Comparison of ENCODE assay signal across 12 mouse cellular contexts in genomic region chr13:100843944-100844343, GRCm38 (mm10). TPM values are rescaled to one million over a fixed set of nuclear protein-coding genes. Genes with fewer than 3 reads are reported as not detected.
DNase-seq lines count a peak whose midpoint lies in the region; ATAC-seq and TF ChIP-seq lines count a peak whose summit lies in the region.
"Had no signal": no experiment of that assay in that cellular context is flagged by ENCODE, and none has a peak within 500 bp of the region (broad histone marks: within the 10 kb centered on the region; RNA-seq: fewer than 3 reads in every experiment).

No protein-coding gene starts in this region.

- no peaks in the 10 kb centered on the region for H3K36me3 ChIP-seq in lung, postnatal 0 days (ENCODE audit: insufficient read depth, low read length)
- no peaks in the 10 kb centered on the region for H3K36me3 ChIP-seq in kidney, embryonic 14.5 days (ENCODE audit: control insufficient read depth, insufficient read depth, low read length)
- H3K36me3 ChIP-seq: G1E; lung, embryonic 15.5 days had no signal

- no peak for TF ChIP-seq EP300 in lung, postnatal 0 days (IDR thresholded peaks at IDR 0.05)

- no peak for TF ChIP-seq POLR2A in cerebellum, adult 2 months (IDR thresholded peaks at IDR 0.05; ENCODE audit: borderline replicate concordance, insufficient read depth, low read length)
- no peak for TF ChIP-seq POLR2A in cortical plate, adult 2 months (IDR thresholded peaks at IDR 0.05; ENCODE audit: extremely low read depth, insufficient read depth, low read length)

- no peak for DNase-seq in cerebellum, adult 2 months
- DNase-seq in cerebellum, adult 9-10 months = no peak
- no peak for DNase-seq in lung, postnatal 0 days (ENCODE audit: low spot score)
- DNase-seq in lung, postnatal 36 days = no peak
- peak; percentile 18 for DNase-seq in retina, postnatal 1 day
- DNase-seq in ovary, adult 18-20 months (ENCODE audit: low spot score) = no peak
- DNase-seq: cerebellum, adult 9-11 months; thymus, postnatal 36 days had no signal

- H3K4me1 ChIP-seq in cerebellum, adult 2 months (ENCODE audit: control insufficient read depth, insufficient read depth, low read length) = peaks cover 4% of the 10 kb centered on the region
- no peaks in the 10 kb centered on the region for H3K4me1 ChIP-seq in lung, postnatal 0 days (ENCODE audit: insufficient read depth, low read depth, low read length)
- peaks cover 2% of the 10 kb centered on the region; the same call in 1 of the 2 replicates for H3K4me1 ChIP-seq in cortical plate, adult 2 months (ENCODE audit: control insufficient read depth, insufficient read depth, low read length)
- no peaks in the 10 kb centered on the region for H3K4me1 ChIP-seq in kidney, embryonic 14.5 days (ENCODE audit: control insufficient read depth, insufficient read depth, low read length)
- H3K4me1 ChIP-seq: lung, embryonic 15.5 days had no signal

- no peak overlapping the region for H3K4me2 ChIP-seq in lung, postnatal 0 days (replicated peaks; ENCODE audit: low read depth, low read length)
- H3K4me2 ChIP-seq in kidney, embryonic 14.5 days (replicated peaks; ENCODE audit: low read depth, low read length) = no peak overlapping the region
- H3K4me2 ChIP-seq: lung, embryonic 15.5 days had no signal

- no peaks in the 10 kb centered on the region for H3K9me3 ChIP-seq in lung, postnatal 0 days (ENCODE audit: low read length)
- 0 out of 2 replicates have a peak, but pooled peaks cover 3% of the 10 kb centered on the region for H3K9me3 ChIP-seq in kidney, embryonic 14.5 days (ENCODE audit: control insufficient read depth, low read length)
- H3K9me3 ChIP-seq: G1E; lung, embryonic 15.5 days had no signal

- H3K4me3 ChIP-seq in cerebellum, adult 2 months (replicated peaks; ENCODE audit: insufficient read depth, low read depth, low read length) = no peak overlapping the region
- no peak overlapping the region for H3K4me3 ChIP-seq in lung, postnatal 0 days (ENCODE audit: low read depth, low read length)
- no peak overlapping the region for H3K4me3 ChIP-seq in cortical plate, adult 2 months (ENCODE audit: insufficient read depth, low read length)
- no peak overlapping the region for H3K4me3 ChIP-seq in kidney, embryonic 14.5 days (ENCODE audit: low read length)
- H3K4me3 ChIP-seq: lung, embryonic 15.5 days had no signal

- no peak overlapping the region for H3K27ac ChIP-seq in cerebellum, adult 2 months (ENCODE audit: insufficient read depth, low read length)
- H3K27ac ChIP-seq in lung, postnatal 0 days (ENCODE audit: low read length) = no peak overlapping the region
- no peak overlapping the region for H3K27ac ChIP-seq in cortical plate, adult 2 months (ENCODE audit: insufficient read depth, low read length)
- no peak overlapping the region for H3K27ac ChIP-seq in kidney, embryonic 14.5 days (ENCODE audit: low read depth, low read length)
- H3K27ac ChIP-seq: lung, embryonic 15.5 days had no signal

- no peaks in the 10 kb centered on the region for H3K27me3 ChIP-seq in cerebellum, adult 2 months (ENCODE audit: control insufficient read depth, insufficient read depth, low read length)
- no peaks in the 10 kb centered on the region for H3K27me3 ChIP-seq in lung, postnatal 0 days (replicated peaks; ENCODE audit: insufficient read depth, low read length)
- no peaks in the 10 kb centered on the region for H3K27me3 ChIP-seq in kidney, embryonic 14.5 days (ENCODE audit: control insufficient read depth, insufficient read depth, low read length)
- H3K27me3 ChIP-seq: lung, embryonic 15.5 days had no signal

- no peak for ATAC-seq in lung, postnatal 0 days
- no peak for ATAC-seq in kidney, embryonic 14.5 days (ENCODE audit: low FRiP score, low TSS enrichment)

- WGBS in cerebellum, adult 2 months = 84% methylated on average over 2 of the region's 2 CpGs
- whole genome bisulfite sequencing in lung, postnatal 0 days = 71% methylated on average over 2 of the region's 2 CpGs
- WGBS in kidney, embryonic 14.5 days = 81% methylated on average over 2 of the region's 2 CpGs

- TF ChIP-seq CTCF in cerebellum, adult 2 months (IDR thresholded peaks at IDR 0.05; ENCODE audit: borderline replicate concordance, insufficient read depth, low read depth, low read length) = peak; percentile 35; the same call in 1 of the 2 replicates
- TF ChIP-seq CTCF in lung, postnatal 0 days (IDR thresholded peaks at IDR 0.05) = peak; percentile 56
- peak; percentile 43 for TF ChIP-seq CTCF in cortical plate, adult 2 months (IDR thresholded peaks at IDR 0.05; ENCODE audit: extremely low read depth, insufficient read depth, low read length)

- no peak overlapping the region for H3K9ac ChIP-seq in lung, postnatal 0 days (replicated peaks; ENCODE audit: low read depth)
- no peak overlapping the region for H3K9ac ChIP-seq in kidney, embryonic 14.5 days (ENCODE audit: low read depth, low read length)
- H3K9ac ChIP-seq: lung, embryonic 15.5 days had no signal

RNA-seq across cellular contexts. Expression of gene Slc30a5, which starts 10.7 kb away (rescaled TPM):
- polyA plus RNA-seq in cerebellum, adult 2 months (2012; rRNA removed) = 42.7 and 44.0 TPM in 2 replicates
- polyA plus RNA-seq in lung, postnatal 0 days (2015; fragmentation: Nextera tagmentation; extraction: Ambion mirVana) = 30.8 and 31.1 TPM in 2 replicates
- 43.5 and 43.7 TPM in 2 replicates for polyA plus RNA-seq in cortical plate, adult 2 months (2012; rRNA removed)
- polyA plus RNA-seq in kidney, embryonic 14.5 days (2014; fragmentation: Nextera tagmentation; extraction: Ambion mirVana) = 33.9 and 65.9 TPM in 2 replicates

RNA-seq across cellular contexts. Expression of gene Ccnb1, which starts 57.6 kb away (rescaled TPM):
- 0.18 and 0.33 TPM in 2 replicates for polyA plus RNA-seq in cerebellum, adult 2 months (2012; rRNA removed)
- polyA plus RNA-seq in lung, postnatal 0 days (2015; fragmentation: Nextera tagmentation; extraction: Ambion mirVana) = 8.8 and 10.9 TPM in 2 replicates
- 0.49 and 1.3 TPM in 2 replicates for polyA plus RNA-seq in cortical plate, adult 2 months (2012; rRNA removed)
- 289 and 315 TPM in 2 replicates for polyA plus RNA-seq in kidney, embryonic 14.5 days (2014; fragmentation: Nextera tagmentation; extraction: Ambion mirVana)

Comparison
In these comparisons a context has a peak if more than half of its experiments do, and no peak if none do; other contexts are left out.
1. RNA of gene Ccnb1, which starts 57.6 kb away (polyA plus RNA-seq): 289 to 315 TPM in kidney, embryonic 14.5 days; 8.8 to 10.9 TPM in lung, postnatal 0 days, 0.49 to 1.3 TPM in cortical plate, adult 2 months and 0.18 to 0.33 TPM in cerebellum, adult 2 months; every median in the first group is over 10 times any median in the second.
2. Peak in every context shown above with its lines, with median percentiles within 50 percentile points of each other: CTCF ChIP-seq.